Mouse (Mus musculus) spleen, postnatal 36 days (tissue): ENCODE results near the gene Gm17361.
"Not testable (repeated sequence)": the region's sequence is repeated elsewhere in the genome, so short reads cannot be mapped to it uniquely, and the experiment has no call there.

Source experiments
- DNase-seq, 2 experiments: peaks; one replicate each; pipeline ENCODE4 v3.0.0; 2022; ENCODE audit warnings: low spot score in 2 of 2, mixed read lengths in 1 of 2

The Gm17361 gene

DNA sequence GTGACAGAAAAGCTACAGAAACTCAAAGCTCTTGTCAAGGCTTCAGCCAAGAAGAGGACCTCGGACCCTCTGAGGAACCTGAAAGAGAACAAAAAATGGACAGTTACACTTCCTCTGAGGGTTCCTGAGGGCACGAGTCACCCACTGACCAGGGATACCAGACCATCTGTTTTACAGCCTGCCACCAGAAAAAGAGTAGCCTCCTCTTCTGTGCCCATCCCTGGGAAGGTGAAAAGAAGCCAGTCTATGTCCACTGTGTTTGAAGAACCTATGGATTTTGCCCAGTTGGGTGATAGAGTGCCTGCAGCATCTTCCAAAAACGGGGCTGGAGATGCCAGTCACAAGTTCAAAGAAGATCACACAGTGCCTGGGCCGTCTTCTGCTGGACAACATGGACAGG, at the start of gene Gm17361:
Gm17361 (plus strand) TSS at position 301 of the 400 bp plus-strand sequence.
- DNase-seq = not testable (repeated sequence)
